Mouse (Mus musculus) midbrain, embryonic 13.5 days (tissue): ENCODE measurements around the gene Gm2001. TPM values are rescaled to one million over a fixed set of nuclear protein-coding genes. Genes with fewer than 3 reads are reported as not detected.
"Not testable (repeated sequence)": the region's sequence is repeated elsewhere in the genome, so short reads cannot be mapped to it uniquely, and the experiment has no call there.

Source experiments
- ATAC-seq: fragments of 200-750 bp; cut with Nextera tagmentation; 2 replicates; pipeline ENCODE4 v1.8.0; 2017; ENCODE audit warnings: mild to moderate bottlenecking, moderate TSS enrichment, moderate library complexity
- H3K27ac ChIP-seq: fragments of 300-500 bp; sonication (generic); 2 replicates; pipeline ENCODE4 v1.5.1; 2015; ENCODE audit warnings: inconsistent platforms, mild to moderate bottlenecking, moderate library complexity
- H3K27me3 ChIP-seq: fragments of 300-500 bp; sonication (generic); 2 replicates; pipeline ENCODE4 v1.6.1; 2015; ENCODE audit warnings: mild to moderate bottlenecking, inconsistent platforms
- H3K36me3 ChIP-seq: fragments of 300-500 bp; sonication (generic); 2 replicates; pipeline ENCODE4 v1.6.1; 2015; ENCODE audit warnings: mild to moderate bottlenecking, inconsistent platforms
- H3K4me1 ChIP-seq: fragments of 300-500 bp; sonication (generic); replicated peaks from 2 replicates; pipeline ENCODE4 v1.6.1; 2015; ENCODE audit warnings: inconsistent platforms
- H3K4me2 ChIP-seq: fragments of 300-500 bp; sonication (generic); replicated peaks from 2 replicates; pipeline ENCODE4 v1.6.1; 2015; ENCODE audit warnings: moderate library complexity, mild to moderate bottlenecking, inconsistent platforms
- H3K4me3 ChIP-seq: fragments of 300-500 bp; sonication (generic); replicated peaks from 2 replicates; pipeline ENCODE4 v1.5.1; 2015; ENCODE audit warnings: mild to moderate bottlenecking, inconsistent platforms
- H3K9ac ChIP-seq: fragments of 300-500 bp; sonication (generic); replicated peaks from 2 replicates; pipeline ENCODE4 v1.6.1; 2015; ENCODE audit warnings: mild to moderate bottlenecking, inconsistent platforms
- H3K9me3 ChIP-seq: fragments of 300-500 bp; sonication (generic); 2 replicates; pipeline ENCODE4 v1.6.1; 2016; ENCODE audit warnings: mild to moderate bottlenecking, inconsistent platforms
- WGBS: fragments of 180-500 bp; shearing (Covaris S2); methylation state at CpG from one replicate; pipeline ENCODE4 v1.1.7; 2015; 5-methylcytosine and 5-hydroxymethylcytosine counted together
- polyA plus RNA-seq: library from polyadenylated mRNA; unstranded; fragments of >200 nt; fragmentation: Nextera tagmentation; extraction: Ambion mirVana; gene quantifications from 2 replicates; pipeline ENCODE4 v1.2.1, GENCODE M21; 2015

The Gm2001 gene
- polyA plus RNA-seq = not detected in 2 replicates

- not testable (repeated sequence) for H3K27ac ChIP-seq, H3K27me3 ChIP-seq, H3K9ac ChIP-seq, ATAC-seq, H3K4me3 ChIP-seq, H3K36me3 ChIP-seq, H3K9me3 ChIP-seq, H3K4me2 ChIP-seq, H3K4me1 ChIP-seq
- 89% methylated on average over 2 of the region's 2 CpGs for WGBS
Measured at GRCm38 (mm10) chr12:87842239-87842638, at the start of gene Gm2001. Gene Gm2001 (minus strand): TSS chr12:87842339.

GRCm38 (mm10) chr12:87873772-87874171 is 31.6 kb upstream of the Gm2001 start, which contains the start of gene Gm2016:
Gene Gm2016 (plus strand): TSS chr12:87874072.
- H3K4me1 ChIP-seq, H3K9me3 ChIP-seq, ATAC-seq, H3K4me3 ChIP-seq, H3K27ac ChIP-seq, H3K36me3 ChIP-seq, H3K4me2 ChIP-seq, H3K9ac ChIP-seq, H3K27me3 ChIP-seq: not testable (repeated sequence)
- WGBS = 80% methylated on average over 5 of the region's 5 CpGs

GRCm38 (mm10) chr12:87864048-87864447 is 21.9 kb upstream of the Gm2001 start:
- H3K27ac ChIP-seq, H3K4me1 ChIP-seq, H3K27me3 ChIP-seq, ATAC-seq, H3K4me2 ChIP-seq, H3K4me3 ChIP-seq, H3K36me3 ChIP-seq, H3K9ac ChIP-seq: not testable (repeated sequence)
- peaks cover 17% of the 10 kb centered on the region for H3K9me3 ChIP-seq
- 82% methylated on average over 2 of the region's 2 CpGs for WGBS

- WGBS = 92% methylated on average over 10 of the region's 11 CpGs
Measured at GRCm38 (mm10) chr12:87863638-87864037, 21.5 kb upstream of the Gm2001 start.

GRCm38 (mm10) chr12:87861740-87862692 is 19.9 kb upstream of the Gm2001 start:
- ATAC-seq = 0 out of 2 replicates have a peak, but pooled peaks have one; percentile 18
- H3K27ac ChIP-seq, H3K4me3 ChIP-seq, H3K36me3 ChIP-seq, H3K4me2 ChIP-seq, H3K9ac ChIP-seq, H3K27me3 ChIP-seq, H3K4me1 ChIP-seq: not testable (repeated sequence)
- 86% methylated on average over 23 of the region's 23 CpGs for WGBS
- H3K9me3 ChIP-seq = peaks cover 17% of the 10 kb centered on the region

More at GRCm38 (mm10) chr12:87863638-87864037, 21.5 kb upstream of the Gm2001 start:
- peak; percentile 22; the same call in 1 of the 2 replicates for ATAC-seq
- H3K36me3 ChIP-seq, H3K4me1 ChIP-seq, H3K27me3 ChIP-seq, H3K4me3 ChIP-seq, H3K9ac ChIP-seq, H3K4me2 ChIP-seq, H3K27ac ChIP-seq: not testable (repeated sequence)
- H3K9me3 ChIP-seq = peaks cover 17% of the 10 kb centered on the region

GRCm38 (mm10) chr12:87856067-87856466 is 13.9 kb upstream of the Gm2001 start:
- H3K27me3 ChIP-seq, H3K9ac ChIP-seq, H3K36me3 ChIP-seq, H3K9me3 ChIP-seq, H3K4me2 ChIP-seq, H3K4me3 ChIP-seq, H3K4me1 ChIP-seq, H3K27ac ChIP-seq, ATAC-seq: not testable (repeated sequence)
- 96% methylated on average over 1 of the region's 1 CpGs for WGBS

- not testable (repeated sequence) for H3K4me2 ChIP-seq, H3K27me3 ChIP-seq, H3K9me3 ChIP-seq, H3K9ac ChIP-seq, H3K36me3 ChIP-seq, H3K4me1 ChIP-seq, ATAC-seq, H3K27ac ChIP-seq, H3K4me3 ChIP-seq
- no CpG with 5 or more reads among the region's 2 CpGs for WGBS
Measured at GRCm38 (mm10) chr12:87850657-87851056, 8.5 kb upstream of the Gm2001 start.

- H3K36me3 ChIP-seq, ATAC-seq, H3K9ac ChIP-seq, H3K4me3 ChIP-seq, H3K27me3 ChIP-seq, H3K27ac ChIP-seq, H3K9me3 ChIP-seq, H3K4me1 ChIP-seq, H3K4me2 ChIP-seq: not testable (repeated sequence)
- WGBS = 87% methylated on average over 6 of the region's 6 CpGs
Measured at GRCm38 (mm10) chr12:87816277-87816676, 25.9 kb downstream of the Gm2001 start, which contains the start of gene BB287469. Gene BB287469 (plus strand): TSS chr12:87816577.

- H3K9me3 ChIP-seq, H3K9ac ChIP-seq, H3K4me2 ChIP-seq, H3K4me3 ChIP-seq, H3K36me3 ChIP-seq, H3K27me3 ChIP-seq, H3K27ac ChIP-seq, H3K4me1 ChIP-seq, ATAC-seq: not testable (repeated sequence)
- WGBS = 85% methylated on average over 5 of the region's 5 CpGs
Measured at GRCm38 (mm10) chr12:87797971-87798370, 44.2 kb downstream of the Gm2001 start.

GRCm38 (mm10) chr12:87795212-87795611 is 46.9 kb downstream of the Gm2001 start, which contains the start of gene Gm21936:
Gene Gm21936 (plus strand): TSS chr12:87795512.
- H3K36me3 ChIP-seq, H3K4me2 ChIP-seq, H3K4me3 ChIP-seq, H3K9me3 ChIP-seq, ATAC-seq, H3K9ac ChIP-seq, H3K4me1 ChIP-seq, H3K27ac ChIP-seq, H3K27me3 ChIP-seq: not testable (repeated sequence)
- WGBS = 94% methylated on average over 1 of the region's 1 CpGs
